Mouse (Mus musculus): ENCODE data around the gene Tert. TPM values are rescaled to one million over a fixed set of nuclear protein-coding genes. Genes with fewer than 3 reads are reported as not detected.

Tert gene
- 1 to 10 TPM; 9.3 to 9.7 TPM for total RNA-seq (2021)
- long read RNA-seq, experiment 1, partial matches to known transcripts: 1 of 3 reads
- long read RNA-seq, experiment 1, other reads (novel, unspliced or antisense): 2 of 3 reads
- long read RNA-seq, experiment 2, partial matches to known transcripts: 0 of 1 reads
- long read RNA-seq, experiment 2, other reads (novel, unspliced or antisense): 1 of 1 reads

- DNase-seq (ENCODE audit: low spot score in 2 of 2): peak; percentile 10 to 48
These were observed at the start of gene Tert for GRCm38 (mm10) chr13:73626745-73627549. Gene Tert, plus strand, starts transcription at chr13:73626911.

- no peak for DNase-seq (ENCODE audit: low spot score in 2 of 2)
These were observed 49.4 kb upstream of the Tert start for GRCm38 (mm10) chr13:73577277-73577676.

GRCm38 (mm10) chr13:73591488-73591887 lies 35.2 kb upstream of the Tert start:
- no peak for DNase-seq (ENCODE audit: low spot score in 2 of 2)

- no peak for DNase-seq (ENCODE audit: low spot score in 2 of 2)
These were observed 34.2 kb upstream of the Tert start for GRCm38 (mm10) chr13:73592546-73592945.

- DNase-seq (ENCODE audit: low spot score in 2 of 2): no peak
These were observed 30.4 kb upstream of the Tert start for GRCm38 (mm10) chr13:73596276-73596675.

- DNase-seq (ENCODE audit: low spot score in 2 of 2): no peak
These were observed 26.5 kb upstream of the Tert start for GRCm38 (mm10) chr13:73600217-73600616.

- no peak for DNase-seq (ENCODE audit: low spot score in 2 of 2)
These were observed 23.7 kb upstream of the Tert start for GRCm38 (mm10) chr13:73603046-73603445.

- DNase-seq (ENCODE audit: low spot score in 2 of 2): peak; percentile 87 to 91
These were observed 23.1 kb upstream of the Tert start, which contains the start of gene Clptm1l for GRCm38 (mm10) chr13:73603522-73604155. Gene Clptm1l, plus strand, starts transcription at chr13:73604006.

- DNase-seq (ENCODE audit: low spot score in 2 of 2): no peak
These were observed 22.4 kb upstream of the Tert start for GRCm38 (mm10) chr13:73604156-73604957.

- no peak for DNase-seq (ENCODE audit: low spot score in 2 of 2)
These were observed 8.3 kb upstream of the Tert start for GRCm38 (mm10) chr13:73618406-73618805.

- no peak for DNase-seq (ENCODE audit: low spot score in 2 of 2)
These were observed 6.1 kb upstream of the Tert start for GRCm38 (mm10) chr13:73620637-73621036.

GRCm38 (mm10) chr13:73626410-73626744 lies 334 bp upstream of the Tert start:
- DNase-seq (ENCODE audit: low spot score in 2 of 2): no peak

- no peak for DNase-seq (ENCODE audit: low spot score in 2 of 2)
These were observed 1.9 kb downstream of the Tert start for GRCm38 (mm10) chr13:73628586-73629113.

- DNase-seq (ENCODE audit: low spot score in 2 of 2): no peak
These were observed 5.1 kb downstream of the Tert start for GRCm38 (mm10) chr13:73631837-73632236.

GRCm38 (mm10) chr13:73637826-73638225 lies 11.1 kb downstream of the Tert start:
- no peak for DNase-seq (ENCODE audit: low spot score in 2 of 2)

- no peak for DNase-seq (ENCODE audit: low spot score in 2 of 2)
These were observed 14.6 kb downstream of the Tert start for GRCm38 (mm10) chr13:73641296-73641695.

GRCm38 (mm10) chr13:73646397-73647087 lies 19.8 kb downstream of the Tert start:
- DNase-seq (ENCODE audit: low spot score in 2 of 2): no peak

GRCm38 (mm10) chr13:73653266-73653665 lies 26.6 kb downstream of the Tert start:
- DNase-seq (ENCODE audit: low spot score in 2 of 2): no peak

GRCm38 (mm10) chr13:73654976-73655375 lies 28.3 kb downstream of the Tert start:
- DNase-seq (ENCODE audit: low spot score in 2 of 2): no peak

- no peak for DNase-seq (ENCODE audit: low spot score in 2 of 2)
These were observed 32.2 kb downstream of the Tert start for GRCm38 (mm10) chr13:73658953-73659352.
